Mouse (Mus musculus) kidney, adult 11 months (tissue): ENCODE results near the gene Gpr19.

Source experiments
- DNase-seq: peaks from one replicate; pipeline ENCODE4 v3.0.0; 2022

The Gpr19 gene

DNA sequence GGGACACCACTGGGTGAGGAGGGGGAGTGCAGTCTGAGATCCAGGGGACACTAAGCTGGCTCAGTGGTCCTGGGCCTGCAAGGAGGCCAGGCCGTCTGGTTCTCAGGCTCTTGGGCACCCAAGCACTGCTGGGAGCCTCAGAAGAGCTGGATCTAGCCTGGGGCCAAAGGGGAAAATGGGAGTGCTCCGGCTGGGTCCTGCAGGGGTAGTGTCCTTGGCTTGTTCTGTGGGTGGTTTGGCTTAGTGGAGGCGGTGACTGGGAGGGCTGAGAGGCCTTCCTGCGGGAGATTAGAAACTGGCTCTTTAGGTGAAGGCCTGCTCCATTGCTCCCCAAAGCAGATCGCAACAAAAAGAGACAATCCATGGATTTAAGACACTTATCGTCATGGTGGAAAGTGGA, 52.1 kb downstream of the Gpr19 start:
- no peak for DNase-seq

DNA sequence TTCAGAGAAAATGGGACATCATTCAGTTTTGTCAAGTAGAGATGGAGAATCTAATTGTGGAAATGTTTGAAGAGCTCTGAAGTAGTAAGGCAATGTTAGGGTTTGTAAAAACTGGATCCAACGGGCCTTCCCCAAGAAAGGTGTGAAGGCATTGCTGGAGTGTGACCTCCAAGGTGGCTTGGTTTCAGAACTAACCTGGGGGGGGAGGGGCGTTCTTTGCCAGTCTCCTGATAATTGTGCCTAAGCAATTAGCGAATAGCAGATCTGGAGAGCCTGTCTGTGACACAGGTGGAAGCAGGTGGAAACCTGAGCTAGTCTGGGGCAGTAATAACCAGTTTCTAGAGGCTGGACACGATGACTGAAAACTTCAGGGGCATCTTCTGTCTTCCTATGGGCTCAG, 52.7 kb downstream of the Gpr19 start:
- DNase-seq: peak; percentile 20

DNA sequence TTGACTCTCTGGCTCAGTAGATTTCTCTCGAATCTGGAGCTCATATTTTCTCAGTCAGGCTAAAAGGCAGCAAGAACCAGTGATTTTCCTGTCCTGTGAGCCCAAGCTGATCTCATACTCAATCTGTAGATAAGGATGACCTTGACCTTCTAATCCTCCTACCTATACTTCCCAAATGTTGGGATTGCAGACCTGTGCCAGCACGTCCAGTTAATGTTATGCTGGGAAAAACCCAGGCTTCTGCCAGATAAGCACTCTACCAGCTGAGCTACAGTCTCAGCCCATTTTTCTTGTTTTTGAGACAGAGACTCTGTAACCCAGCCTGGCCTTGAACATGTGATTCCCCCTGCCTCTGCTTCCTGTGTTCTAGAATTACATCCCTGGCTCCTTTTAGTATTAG, 58.0 kb downstream of the Gpr19 start:
- DNase-seq: no peak

DNA sequence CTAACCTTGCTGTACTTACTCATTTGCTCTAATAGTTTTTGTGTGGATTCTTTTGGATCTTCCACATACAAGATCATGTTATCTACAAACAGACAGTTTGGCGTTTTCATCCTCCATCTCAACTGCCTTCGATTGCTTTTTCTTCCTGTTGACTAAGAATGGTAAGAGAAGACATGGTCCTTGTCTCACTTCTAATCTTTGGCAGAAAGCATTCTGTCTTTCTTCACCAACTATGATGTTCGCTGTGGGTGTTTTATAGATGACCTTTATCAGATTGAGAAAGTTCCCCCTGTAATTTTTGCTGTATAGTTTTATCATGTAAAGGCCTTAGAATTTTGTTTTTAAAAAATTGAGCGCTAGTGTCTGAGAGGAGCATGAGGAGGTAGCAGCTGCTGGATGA, 60.3 kb downstream of the Gpr19 start:
- DNase-seq: no peak

DNA sequence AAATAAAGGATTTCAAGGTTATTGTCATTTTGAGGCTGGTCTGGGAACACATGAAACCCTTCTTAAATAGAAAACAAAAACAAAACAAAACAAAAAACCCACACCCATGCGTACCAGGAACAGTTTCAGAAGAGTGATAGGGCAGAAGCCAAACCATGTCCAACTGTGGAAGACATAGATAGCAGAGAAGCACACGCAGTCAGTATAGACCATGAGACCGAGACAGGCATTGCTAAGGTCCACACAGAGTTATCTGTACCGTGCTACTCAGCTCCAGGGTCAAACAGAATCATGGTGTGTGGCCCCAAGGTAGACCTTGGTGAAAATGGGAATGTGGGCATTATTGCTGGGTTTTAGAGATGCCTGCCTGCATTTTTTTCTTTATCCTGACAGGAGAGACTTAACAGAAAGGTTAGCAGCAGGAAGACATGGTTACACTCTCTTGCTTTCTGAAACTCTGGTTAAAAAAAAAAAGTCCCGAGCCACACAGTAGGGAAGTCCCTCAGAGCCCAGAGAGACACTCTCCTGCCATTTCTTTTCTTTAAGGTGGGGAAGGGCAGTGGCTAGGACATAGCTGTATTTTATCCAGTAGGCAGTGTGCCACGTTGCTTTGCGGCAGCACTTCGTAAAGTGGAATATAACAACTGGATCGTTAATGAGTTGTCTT, 63.7 kb downstream of the Gpr19 start:
- no peak for DNase-seq

DNA sequence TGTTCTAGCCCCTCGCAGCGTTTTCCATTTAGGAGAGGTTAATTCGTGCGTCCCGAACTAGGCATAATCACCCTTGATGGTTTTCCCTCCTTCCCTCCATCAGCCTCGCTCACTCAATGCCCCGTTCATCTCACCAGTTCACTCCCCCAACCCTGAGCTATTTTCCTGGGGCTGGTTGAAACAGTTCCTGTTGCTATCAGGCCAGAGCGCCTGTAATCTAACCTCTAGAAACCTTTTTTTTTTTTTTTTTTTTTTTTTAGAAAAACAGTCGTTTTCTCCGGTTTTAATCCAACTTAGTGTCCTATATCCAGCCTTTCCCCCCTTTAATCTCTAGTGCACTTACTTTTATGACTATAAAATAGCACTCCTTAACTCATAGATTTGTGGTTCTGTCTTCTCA, 67.6 kb downstream of the Gpr19 start:
- DNase-seq: no peak

DNA sequence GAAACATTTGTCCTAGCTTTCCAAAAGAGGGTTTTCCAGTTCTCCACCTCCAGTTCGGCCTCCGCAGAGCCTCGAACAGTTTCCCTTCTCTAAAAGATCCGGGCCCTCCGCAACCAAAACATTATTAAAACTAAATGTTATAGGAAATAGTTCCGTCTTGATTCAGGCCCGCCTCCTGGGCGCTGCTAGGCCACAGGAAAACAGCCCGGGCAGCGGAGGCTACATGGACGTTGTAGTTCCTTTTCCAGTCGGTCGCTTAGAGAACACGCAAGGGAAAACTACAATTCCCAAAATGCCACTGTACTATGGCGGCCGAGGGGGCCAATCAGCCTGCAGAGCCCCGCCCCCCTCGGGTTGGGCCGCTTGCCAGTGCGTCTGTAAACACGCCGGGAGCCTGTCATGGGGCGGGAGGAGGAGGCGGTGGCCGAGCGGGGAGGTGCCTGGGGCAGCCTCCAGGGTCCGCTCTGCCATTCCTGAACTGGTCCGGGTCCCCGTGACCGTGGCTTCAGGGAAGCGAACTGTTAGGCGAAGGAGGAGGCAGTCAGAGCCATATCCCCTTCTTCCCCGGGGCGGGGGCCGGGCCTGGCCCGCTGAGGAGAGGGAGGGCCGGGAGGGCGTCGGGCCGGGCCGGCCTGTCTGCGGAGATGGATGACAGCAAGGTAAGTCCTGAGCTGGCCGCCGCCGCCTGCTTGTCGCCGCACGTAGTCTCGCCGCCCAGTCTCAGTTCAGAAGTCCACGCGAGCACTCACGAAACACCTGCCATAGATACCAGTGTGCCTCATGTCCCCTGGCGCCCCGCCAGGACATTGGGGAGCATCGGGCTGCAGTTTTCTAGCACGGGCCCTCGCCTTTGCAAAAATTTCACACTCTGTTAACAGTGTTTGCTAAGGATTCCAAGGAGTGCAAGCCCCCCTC, 68.3 kb downstream of the Gpr19 start, which contains the start of gene Crebl2:
Gene Crebl2 (plus strand): TSS at position 369 of the 915 bp plus-strand sequence.
- peak; percentile 99 for DNase-seq

DNA sequence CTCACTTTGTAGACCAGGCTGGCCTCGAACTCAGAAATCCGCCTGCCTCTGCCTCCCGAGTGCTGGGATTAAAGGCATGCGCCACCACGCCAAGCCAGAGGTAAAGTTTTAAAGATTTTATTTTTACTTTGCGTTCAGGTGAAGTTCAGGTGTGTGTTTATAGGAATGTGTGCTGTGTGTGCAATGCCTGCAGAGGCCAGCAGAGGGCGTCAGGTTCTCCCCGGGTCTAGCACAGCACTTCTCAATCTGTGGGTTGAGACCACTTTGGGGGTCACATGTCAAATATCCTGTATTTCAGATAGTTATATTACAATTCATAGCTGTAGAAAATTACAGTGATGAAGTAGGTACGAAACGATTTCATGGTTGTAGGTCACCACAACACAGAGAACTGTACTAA, 75.5 kb downstream of the Gpr19 start:
- DNase-seq: no peak

DNA sequence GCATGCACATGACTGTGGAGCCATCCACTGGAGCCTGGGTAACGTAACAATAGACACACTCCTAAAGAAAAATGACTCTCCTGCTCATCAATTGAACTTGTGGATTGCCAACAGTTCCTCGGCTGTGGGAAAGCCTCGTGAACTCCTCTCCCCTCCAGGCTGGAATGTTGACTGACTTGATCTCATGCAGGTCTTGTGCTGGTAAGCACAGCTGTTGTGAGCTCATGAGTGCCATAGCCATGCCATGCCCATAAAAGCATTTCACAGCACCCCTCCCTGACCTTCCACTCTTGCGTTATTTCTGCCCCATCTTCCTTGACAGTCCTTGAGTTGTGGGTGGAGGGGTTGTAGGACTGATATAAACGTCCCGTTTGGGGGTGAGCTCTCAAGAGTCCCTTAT, 78.0 kb downstream of the Gpr19 start:
- no peak for DNase-seq

DNA sequence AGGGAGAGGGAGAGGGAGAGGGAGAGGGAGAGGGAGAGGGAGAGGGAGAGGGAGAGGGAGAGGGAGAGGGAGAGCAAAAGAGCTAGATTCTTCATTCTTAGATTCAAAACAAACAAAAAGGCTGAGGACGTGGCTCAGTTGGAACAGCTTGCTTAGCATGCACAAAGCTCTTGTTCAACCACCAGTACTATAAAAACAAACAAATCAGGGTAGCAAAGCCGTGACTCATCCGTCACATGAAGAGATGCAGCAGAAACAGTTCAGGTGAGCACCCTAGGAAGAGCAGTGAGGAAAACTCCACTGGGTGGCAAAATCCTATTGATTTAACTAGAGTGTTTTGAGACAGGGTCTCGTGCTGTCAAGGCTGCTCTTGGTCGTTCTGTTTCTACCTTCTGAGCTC, 78.6 kb downstream of the Gpr19 start:
- DNase-seq: no peak
